Mouse (Mus musculus): ENCODE data around the gene Gm20503. TPM values are rescaled to one million over a fixed set of nuclear protein-coding genes. Genes with fewer than 3 reads are reported as not detected.

Gm20503 gene
- total RNA-seq, 1 experiment = not detected

- Histone ChIP-seq H3K36me3 (ENCODE audit: control insufficient read depth, insufficient read depth, low read length, poor library complexity, severe bottlenecking) (no peaks in the 10 kb centered on the region; the same call in 1 of the 2 replicates), H3K4me1 (ENCODE audit: control insufficient read depth in 2 of 2, insufficient read depth in 2 of 2, low read length in 2 of 2, poor library complexity in 1 of 2) (peaks cover 0 to 2% of the 10 kb centered on the region in 2 experiments; a peak in 1 of 4 replicates), H3K9ac (ENCODE audit: insufficient read depth, low read depth, low read length, poor library complexity, severe bottlenecking) (no peak overlapping the region), H3K4me3 (ENCODE audit: insufficient read depth in 1 of 2, low read depth in 1 of 2, low read length in 2 of 2, poor library complexity in 1 of 2, severe bottlenecking in 1 of 2) (no peak overlapping the region), H3K27ac (ENCODE audit: insufficient read depth, low read depth, low read length, poor library complexity, severe bottlenecking) (no peak overlapping the region), H3K9me3 (ENCODE audit: control insufficient read depth, insufficient read depth, low read depth, low read length) (no peaks in the 10 kb centered on the region)
- in situ Hi-C loops (cut with MboI; ENCODE audit: low sequenced_read_pairs in 2 of 2, unreplicated experiment in 2 of 2) = no loop called here
- TF ChIP-seq HCFC1 (IDR thresholded peaks at IDR 0.05; ENCODE audit: borderline replicate concordance, insufficient read depth, low read length) (no peak), ZNF384 (IDR thresholded peaks at IDR 0.05; ENCODE audit: low read depth, low read length) (no peak), MAFK (IDR thresholded peaks at IDR 0.05; ENCODE audit: insufficient read depth, low read depth, low read length) (no peak), ZC3H11A (IDR thresholded peaks at IDR 0.05; ENCODE audit: borderline replicate concordance, low read depth, low read length) (no peak), CHD2 (IDR thresholded peaks at IDR 0.05; ENCODE audit: low read depth, low read length) (no peak)
- no peak for DNase-seq (ENCODE audit: low read depth, low spot score)
Observed at GRCm38 (mm10) chr4:59009696-59010095, 6.7 kb downstream of the Gm20503 start.

DNA sequence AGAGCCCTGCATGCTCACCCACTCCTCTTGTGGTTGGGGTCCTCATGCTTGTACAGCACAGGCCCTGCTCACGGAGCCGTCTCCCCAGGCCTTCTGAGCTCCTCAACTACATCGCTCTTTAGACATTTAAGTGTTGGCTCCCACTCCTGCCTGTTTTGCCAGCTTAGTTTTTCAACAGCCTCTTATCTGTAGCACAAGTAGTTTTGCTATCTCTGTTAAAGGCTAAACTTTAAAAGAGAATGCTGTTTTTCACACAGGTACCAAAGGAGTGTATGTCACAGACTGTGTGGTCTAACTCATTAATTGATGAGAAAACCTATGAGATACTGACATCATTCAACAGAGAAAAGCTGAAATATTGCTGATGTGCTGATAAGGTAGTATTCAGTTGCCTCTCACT lies 8.4 kb downstream of the Gm20503 start:
- Histone ChIP-seq H3K4me1 (ENCODE audit: control insufficient read depth in 2 of 2, insufficient read depth in 2 of 2, low read length in 2 of 2, poor library complexity in 1 of 2) (peaks cover 0 to 2% of the 10 kb centered on the region in 2 experiments; a peak in 1 of 4 replicates), H3K9ac (ENCODE audit: insufficient read depth, low read depth, low read length, poor library complexity, severe bottlenecking) (no peak overlapping the region), H3K36me3 (ENCODE audit: control insufficient read depth, insufficient read depth, low read length, poor library complexity, severe bottlenecking) (no peaks in the 10 kb centered on the region; the same call in 1 of the 2 replicates), H3K27ac (ENCODE audit: insufficient read depth, low read depth, low read length, poor library complexity, severe bottlenecking) (no peak overlapping the region), H3K4me3 (ENCODE audit: insufficient read depth in 1 of 2, low read depth in 1 of 2, low read length in 2 of 2, poor library complexity in 1 of 2, severe bottlenecking in 1 of 2) (no peak overlapping the region), H3K9me3 (ENCODE audit: control insufficient read depth, insufficient read depth, low read depth, low read length) (no peaks in the 10 kb centered on the region)
- TF ChIP-seq CHD2 (IDR thresholded peaks at IDR 0.05; ENCODE audit: low read depth, low read length) (no peak), ZC3H11A (IDR thresholded peaks at IDR 0.05; ENCODE audit: borderline replicate concordance, low read depth, low read length) (no peak), HCFC1 (IDR thresholded peaks at IDR 0.05; ENCODE audit: borderline replicate concordance, insufficient read depth, low read length) (no peak), MAFK (IDR thresholded peaks at IDR 0.05; ENCODE audit: insufficient read depth, low read depth, low read length) (no peak), ZNF384 (IDR thresholded peaks at IDR 0.05; ENCODE audit: low read depth, low read length) (no peak)
- no peak for DNase-seq (ENCODE audit: low read depth, low spot score)
- in situ Hi-C loops (cut with MboI; ENCODE audit: low sequenced_read_pairs in 2 of 2, unreplicated experiment in 2 of 2) = no loop called here

DNA sequence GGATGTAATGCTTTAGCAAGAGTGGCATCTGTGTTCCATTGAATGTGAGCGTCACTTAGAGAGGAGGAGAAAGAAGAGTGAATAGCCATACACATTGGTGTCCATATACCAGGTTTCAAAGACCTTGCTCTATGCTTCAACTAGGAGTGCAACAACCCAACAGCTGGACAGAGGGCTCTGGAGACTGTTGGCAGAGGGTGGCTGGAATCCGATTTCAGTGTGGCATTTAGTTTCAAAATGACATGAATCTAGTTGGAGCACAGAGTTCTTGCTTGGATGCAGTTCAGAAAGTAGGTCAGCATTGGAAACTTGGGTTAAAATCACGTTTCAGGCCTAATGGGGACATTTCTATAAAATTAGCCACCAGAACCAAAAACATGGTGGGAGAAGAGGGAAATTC lies 12.2 kb downstream of the Gm20503 start:
- Histone ChIP-seq H3K36me3 (ENCODE audit: control insufficient read depth, insufficient read depth, low read length, poor library complexity, severe bottlenecking) (no peaks in the 10 kb centered on the region; the same call in 1 of the 2 replicates), H3K9ac (ENCODE audit: insufficient read depth, low read depth, low read length, poor library complexity, severe bottlenecking) (no peak overlapping the region), H3K9me3 (ENCODE audit: control insufficient read depth, insufficient read depth, low read depth, low read length) (no peaks in the 10 kb centered on the region), H3K27ac (ENCODE audit: insufficient read depth, low read depth, low read length, poor library complexity, severe bottlenecking) (no peak overlapping the region), H3K4me3 (ENCODE audit: insufficient read depth in 1 of 2, low read depth in 1 of 2, low read length in 2 of 2, poor library complexity in 1 of 2, severe bottlenecking in 1 of 2) (no peak overlapping the region), H3K4me1 (ENCODE audit: control insufficient read depth in 2 of 2, insufficient read depth in 2 of 2, low read length in 2 of 2, poor library complexity in 1 of 2) (0 out of 4 replicates have a peak, but pooled peaks cover 0 to 4% of the 10 kb centered on the region in 2 experiments)
- in situ Hi-C loops (cut with MboI; ENCODE audit: low sequenced_read_pairs in 2 of 2, unreplicated experiment in 2 of 2) = no loop called here
- DNase-seq (ENCODE audit: low read depth, low spot score) = no peak
- TF ChIP-seq CHD2 (IDR thresholded peaks at IDR 0.05; ENCODE audit: low read depth, low read length) (no peak), ZNF384 (IDR thresholded peaks at IDR 0.05; ENCODE audit: low read depth, low read length) (no peak), ZC3H11A (IDR thresholded peaks at IDR 0.05; ENCODE audit: borderline replicate concordance, low read depth, low read length) (no peak), HCFC1 (IDR thresholded peaks at IDR 0.05; ENCODE audit: borderline replicate concordance, insufficient read depth, low read length) (no peak), MAFK (IDR thresholded peaks at IDR 0.05; ENCODE audit: insufficient read depth, low read depth, low read length) (no peak)

DNA sequence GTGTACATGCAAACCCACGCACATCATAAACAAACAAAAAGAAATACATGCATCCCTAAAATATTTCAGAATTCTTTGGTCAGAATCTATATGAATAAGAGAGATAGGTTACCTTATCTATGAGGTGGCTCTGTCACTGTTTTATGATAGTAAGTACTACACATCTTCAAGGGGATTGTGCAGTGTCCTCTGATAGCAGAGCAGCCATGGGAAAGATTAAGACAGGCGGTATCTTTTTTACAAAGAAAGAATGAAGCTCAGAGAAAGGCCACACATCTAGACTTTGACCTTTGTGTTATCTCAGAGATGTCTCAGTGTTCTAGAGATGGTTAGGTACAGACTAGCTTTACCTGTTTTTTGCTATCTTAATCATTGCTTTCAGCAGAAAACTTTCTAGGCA lies 13.9 kb downstream of the Gm20503 start:
- H3K4me1 ChIP-seq (ENCODE audit: control insufficient read depth in 2 of 2, insufficient read depth in 2 of 2, low read length in 2 of 2, poor library complexity in 1 of 2) = 0 out of 4 replicates have a peak, but pooled peaks cover 0 to 4% of the 10 kb centered on the region in 2 experiments
- H3K9ac ChIP-seq (ENCODE audit: insufficient read depth, low read depth, low read length, poor library complexity, severe bottlenecking) = no peak overlapping the region
- H3K9me3 ChIP-seq (ENCODE audit: control insufficient read depth, insufficient read depth, low read depth, low read length) = no peaks in the 10 kb centered on the region
- no peaks in the 10 kb centered on the region; the same call in 1 of the 2 replicates for H3K36me3 ChIP-seq (ENCODE audit: control insufficient read depth, insufficient read depth, low read length, poor library complexity, severe bottlenecking)
- no peak overlapping the region for H3K27ac ChIP-seq (ENCODE audit: insufficient read depth, low read depth, low read length, poor library complexity, severe bottlenecking)
- TF ChIP-seq MAFK (IDR thresholded peaks at IDR 0.05; ENCODE audit: insufficient read depth, low read depth, low read length) = no peak
- TF ChIP-seq HCFC1 (IDR thresholded peaks at IDR 0.05; ENCODE audit: borderline replicate concordance, insufficient read depth, low read length) = no peak
- no peak for TF ChIP-seq ZNF384 (IDR thresholded peaks at IDR 0.05; ENCODE audit: low read depth, low read length)
- no peak for TF ChIP-seq ZC3H11A (IDR thresholded peaks at IDR 0.05; ENCODE audit: borderline replicate concordance, low read depth, low read length)
- TF ChIP-seq CHD2 (IDR thresholded peaks at IDR 0.05; ENCODE audit: low read depth, low read length) = no peak
- no peak for DNase-seq (ENCODE audit: low read depth, low spot score)
- no peak overlapping the region for H3K4me3 ChIP-seq (ENCODE audit: insufficient read depth in 1 of 2, low read depth in 1 of 2, low read length in 2 of 2, poor library complexity in 1 of 2, severe bottlenecking in 1 of 2)
- in situ Hi-C loops (cut with MboI; ENCODE audit: low sequenced_read_pairs in 2 of 2, unreplicated experiment in 2 of 2) = no loop called here

Measured in ES-E14 (cell line).